Mouse (Mus musculus): ENCODE data around the gene St3gal2. TPM values are rescaled to one million over a fixed set of nuclear protein-coding genes. Genes with fewer than 3 reads are reported as not detected.

St3gal2 gene
- 26.8 and 30.3 TPM in 2 replicates for polyA plus RNA-seq (2015; fragmentation: Nextera tagmentation; extraction: Ambion mirVana)

GRCm38 (mm10) chr8:110919341-110920031, at the start of gene St3gal2:
TSS of gene St3gal2 (plus strand) at chr8:110919922.
- peak within 1 kb of the TSS; percentile 90 for H3K9ac ChIP-seq
- 1% methylated on average over 25 of the region's 36 CpGs for WGBS
- no peaks in the 10 kb centered on the region for H3K36me3 ChIP-seq
- H3K27me3 ChIP-seq, result no peaks in the 10 kb centered on the region
- H3K4me1 ChIP-seq (replicated peaks), result peaks cover 26% of the 10 kb centered on the region
- H3K9me3 ChIP-seq, result no peaks in the 10 kb centered on the region
- peak within 1 kb of the TSS; percentile 85 for H3K27ac ChIP-seq (replicated peaks)
- peak within 1 kb of the TSS; percentile 83 for H3K4me2 ChIP-seq
- ATAC-seq (ENCODE audit: low FRiP score, low read depth), result peak; percentile 99
- peak within 1 kb of the TSS; percentile 91 for H3K4me3 ChIP-seq

- Histone ChIP-seq H3K36me3 (peaks cover 80% of the 10 kb centered on the region), H3K4me3 (no peak overlapping the region), H3K27me3 (no peaks in the 10 kb centered on the region), H3K27ac (replicated peaks) (no peak overlapping the region), H3K4me2 (no peak overlapping the region), H3K9me3 (no peaks in the 10 kb centered on the region), H3K9ac (no peak overlapping the region), H3K4me1 (replicated peaks) (no peaks in the 10 kb centered on the region)
- WGBS, result 96% methylated on average over 2 of the region's 2 CpGs
- ATAC-seq (ENCODE audit: low FRiP score, low read depth), result no peak
Observed at GRCm38 (mm10) chr8:110870501-110870900, 49.2 kb upstream of the St3gal2 start.

GRCm38 (mm10) chr8:110877862-110878261, 41.9 kb upstream of the St3gal2 start:
- 94% methylated on average over 4 of the region's 4 CpGs for WGBS
- Histone ChIP-seq H3K4me2 (no peak overlapping the region), H3K36me3 (peaks cover 81% of the 10 kb centered on the region), H3K9me3 (no peaks in the 10 kb centered on the region), H3K27ac (replicated peaks) (no peak overlapping the region), H3K27me3 (no peaks in the 10 kb centered on the region), H3K4me1 (replicated peaks) (no peaks in the 10 kb centered on the region), H3K4me3 (no peak overlapping the region), H3K9ac (no peak overlapping the region)
- no peak for ATAC-seq (ENCODE audit: low FRiP score, low read depth)

- Histone ChIP-seq H3K36me3 (peaks cover 70% of the 10 kb centered on the region), H3K4me2 (no peak overlapping the region), H3K4me3 (no peak overlapping the region), H3K27me3 (no peaks in the 10 kb centered on the region), H3K27ac (replicated peaks) (no peak overlapping the region), H3K4me1 (replicated peaks) (no peaks in the 10 kb centered on the region), H3K9ac (no peak overlapping the region), H3K9me3 (no peaks in the 10 kb centered on the region)
- 93% methylated on average over 10 of the region's 10 CpGs for WGBS
- no peak for ATAC-seq (ENCODE audit: low FRiP score, low read depth)
Observed at GRCm38 (mm10) chr8:110881741-110882310, 37.9 kb upstream of the St3gal2 start.

- WGBS, result 97% methylated on average over 18 of the region's 18 CpGs
- Histone ChIP-seq H3K4me2 (no peak overlapping the region), H3K9ac (no peak overlapping the region), H3K4me1 (replicated peaks) (no peaks in the 10 kb centered on the region), H3K36me3 (peaks cover 55% of the 10 kb centered on the region), H3K9me3 (no peaks in the 10 kb centered on the region), H3K27me3 (no peaks in the 10 kb centered on the region), H3K27ac (replicated peaks) (no peak overlapping the region), H3K4me3 (no peak overlapping the region)
- ATAC-seq (ENCODE audit: low FRiP score, low read depth), result no peak
Observed at GRCm38 (mm10) chr8:110883824-110884223, 35.9 kb upstream of the St3gal2 start.

GRCm38 (mm10) chr8:110886634-110887033, 33.1 kb upstream of the St3gal2 start:
- peaks cover 32% of the 10 kb centered on the region for H3K36me3 ChIP-seq
- 92% methylated on average over 3 of the region's 3 CpGs for WGBS
- no peaks in the 10 kb centered on the region for H3K9me3 ChIP-seq
- H3K27me3 ChIP-seq, result no peaks in the 10 kb centered on the region
- no peak overlapping the region for H3K4me3 ChIP-seq
- H3K4me1 ChIP-seq (replicated peaks), result no peaks in the 10 kb centered on the region
- H3K9ac ChIP-seq, result no peak overlapping the region
- no peak for ATAC-seq (ENCODE audit: low FRiP score, low read depth)
- no peak overlapping the region for H3K27ac ChIP-seq (replicated peaks)
- no peak overlapping the region for H3K4me2 ChIP-seq

- no peak overlapping the region for H3K4me3 ChIP-seq
- ATAC-seq (ENCODE audit: low FRiP score, low read depth), result no peak
- no peaks in the 10 kb centered on the region for H3K9me3 ChIP-seq
- no peak overlapping the region for H3K9ac ChIP-seq
- no peak overlapping the region for H3K27ac ChIP-seq (replicated peaks)
- 92% methylated on average over 10 of the region's 10 CpGs for WGBS
- H3K4me1 ChIP-seq (replicated peaks), result no peaks in the 10 kb centered on the region
- no peaks in the 10 kb centered on the region for H3K27me3 ChIP-seq
- no peak overlapping the region for H3K4me2 ChIP-seq
- H3K36me3 ChIP-seq, result peaks cover 23% of the 10 kb centered on the region
Observed at GRCm38 (mm10) chr8:110887551-110887950, 32.2 kb upstream of the St3gal2 start.

GRCm38 (mm10) chr8:110888441-110888840, 31.3 kb upstream of the St3gal2 start:
- H3K4me1 ChIP-seq (replicated peaks), result no peaks in the 10 kb centered on the region
- H3K9ac ChIP-seq, result no peak overlapping the region
- WGBS, result 94% methylated on average over 8 of the region's 8 CpGs
- no peaks in the 10 kb centered on the region for H3K9me3 ChIP-seq
- H3K4me3 ChIP-seq, result no peak overlapping the region
- peaks cover 14% of the 10 kb centered on the region for H3K36me3 ChIP-seq
- ATAC-seq (ENCODE audit: low FRiP score, low read depth), result no peak
- H3K27ac ChIP-seq (replicated peaks), result no peak overlapping the region
- no peaks in the 10 kb centered on the region for H3K27me3 ChIP-seq
- no peak overlapping the region for H3K4me2 ChIP-seq

- Histone ChIP-seq H3K27ac (replicated peaks) (no peak overlapping the region), H3K4me1 (replicated peaks) (no peaks in the 10 kb centered on the region), H3K27me3 (no peaks in the 10 kb centered on the region), H3K4me3 (no peak overlapping the region), H3K4me2 (no peak overlapping the region), H3K36me3 (peaks cover 10% of the 10 kb centered on the region), H3K9me3 (no peaks in the 10 kb centered on the region), H3K9ac (no peak overlapping the region)
- ATAC-seq (ENCODE audit: low FRiP score, low read depth), result no peak
- WGBS, result 92% methylated on average over 16 of the region's 16 CpGs
Observed at GRCm38 (mm10) chr8:110888860-110889259, 30.9 kb upstream of the St3gal2 start.

GRCm38 (mm10) chr8:110889904-110890470, 29.7 kb upstream of the St3gal2 start:
- Histone ChIP-seq H3K36me3 (no peaks in the 10 kb centered on the region; the same call in 1 of the 2 replicates), H3K27ac (replicated peaks) (no peak overlapping the region)
- ATAC-seq (ENCODE audit: low FRiP score, low read depth), result no peak

GRCm38 (mm10) chr8:110892040-110892439, 27.7 kb upstream of the St3gal2 start:
- no peak overlapping the region for H3K4me3 ChIP-seq
- H3K4me1 ChIP-seq (replicated peaks), result no peaks in the 10 kb centered on the region
- ATAC-seq (ENCODE audit: low FRiP score, low read depth), result no peak
- H3K4me2 ChIP-seq, result no peak overlapping the region
- no peaks in the 10 kb centered on the region for H3K9me3 ChIP-seq
- no peak overlapping the region for H3K9ac ChIP-seq
- H3K27me3 ChIP-seq, result no peaks in the 10 kb centered on the region
- no peak overlapping the region for H3K27ac ChIP-seq (replicated peaks)
- no peaks in the 10 kb centered on the region; the same call in 1 of the 2 replicates for H3K36me3 ChIP-seq
- 94% methylated on average over 7 of the region's 7 CpGs for WGBS

More at GRCm38 (mm10) chr8:110889904-110890470, 29.7 kb upstream of the St3gal2 start:
- H3K9me3 ChIP-seq, result no peaks in the 10 kb centered on the region
- H3K4me2 ChIP-seq, result no peak overlapping the region
- H3K27me3 ChIP-seq, result no peaks in the 10 kb centered on the region
- WGBS, result 77% methylated on average over 12 of the region's 12 CpGs
- H3K4me1 ChIP-seq (replicated peaks), result no peaks in the 10 kb centered on the region
- no peak overlapping the region for H3K9ac ChIP-seq
- no peak overlapping the region for H3K4me3 ChIP-seq

GRCm38 (mm10) chr8:110892913-110893312, 26.8 kb upstream of the St3gal2 start:
- 88% methylated on average over 2 of the region's 2 CpGs for WGBS
- no peak for ATAC-seq (ENCODE audit: low FRiP score, low read depth)
- H3K9ac ChIP-seq, result no peak overlapping the region
- H3K4me2 ChIP-seq, result no peak overlapping the region
- no peak overlapping the region for H3K27ac ChIP-seq (replicated peaks)
- no peaks in the 10 kb centered on the region for H3K27me3 ChIP-seq
- no peaks in the 10 kb centered on the region for H3K9me3 ChIP-seq
- H3K36me3 ChIP-seq, result no peaks in the 10 kb centered on the region; the same call in 1 of the 2 replicates
- H3K4me1 ChIP-seq (replicated peaks), result no peaks in the 10 kb centered on the region
- H3K4me3 ChIP-seq, result no peak overlapping the region

Measured in hindbrain, embryonic 15.5 days (tissue).